Mouse (Mus musculus) kidney, adult 11 months (tissue): Measurements from ENCODE around the gene Miox.

Experiments used
- DNase-seq: peaks from one replicate; pipeline ENCODE4 v3.0.0; 2022

The Miox gene

GRCm38 (mm10) chr15:89334271-89334670, at the start of gene Miox:
Miox (plus strand) TSS chr15:89334398.
- peak; percentile 91 for DNase-seq

DNA sequence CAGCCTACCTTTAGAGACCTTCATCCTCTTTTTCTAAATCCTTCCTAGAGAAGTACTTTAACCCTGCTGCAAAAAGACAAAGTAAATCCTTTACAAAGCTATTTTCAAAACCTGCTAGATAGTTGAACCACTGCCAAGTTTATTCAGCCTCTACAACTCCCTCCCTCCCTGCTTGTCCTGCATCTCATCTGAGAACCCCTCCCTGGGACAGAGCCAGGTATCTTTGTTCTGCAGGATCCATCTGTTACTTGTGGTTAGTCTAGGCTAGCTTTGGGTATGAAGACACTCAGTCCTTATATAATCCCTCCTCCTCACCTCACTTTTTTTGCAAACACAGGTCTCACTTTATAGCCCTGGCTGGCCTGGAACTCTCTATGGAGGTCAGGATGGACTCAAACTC, 49.2 kb upstream of the Miox start:
- DNase-seq, result no peak

DNA sequence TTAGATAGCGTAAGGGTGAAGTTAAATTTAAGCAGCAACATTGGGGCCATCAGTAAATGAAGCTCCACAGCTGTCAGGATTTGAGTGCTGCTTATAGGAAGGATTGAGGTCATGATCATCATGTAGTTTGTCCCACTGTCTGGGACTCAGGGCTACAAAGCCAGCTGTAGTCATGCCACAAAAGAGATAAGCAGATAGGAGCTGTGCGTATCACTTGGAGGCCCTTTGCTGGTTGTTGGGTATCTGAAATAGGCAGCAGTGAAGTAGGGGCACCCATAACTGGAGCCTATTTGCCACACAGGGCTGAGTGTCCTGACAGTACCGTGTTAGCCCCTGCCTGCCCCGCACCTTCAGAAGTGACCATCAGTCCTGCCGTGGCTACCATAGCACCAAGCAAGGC, 48.7 kb upstream of the Miox start:
- no peak for DNase-seq

DNA sequence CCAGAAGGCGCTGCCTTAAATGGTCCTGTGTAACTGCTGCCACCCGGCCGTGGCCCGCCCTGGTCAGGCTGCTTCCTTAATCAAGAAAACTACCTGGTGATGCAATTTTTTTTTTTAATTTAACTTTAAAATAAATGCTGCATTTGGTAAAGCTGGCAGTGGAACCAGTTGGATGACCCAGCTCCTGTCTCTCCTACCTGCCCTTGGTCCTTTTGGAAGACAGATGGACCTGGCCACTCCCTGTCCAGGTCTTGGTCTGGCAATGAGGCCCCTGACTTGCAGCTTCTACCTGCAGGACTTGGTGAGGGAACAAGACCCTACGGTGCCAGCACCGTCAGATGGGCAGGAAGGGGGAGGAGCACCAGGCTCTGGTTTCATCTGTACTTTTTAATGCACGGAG, 48.1 kb upstream of the Miox start:
- no peak for DNase-seq

DNA sequence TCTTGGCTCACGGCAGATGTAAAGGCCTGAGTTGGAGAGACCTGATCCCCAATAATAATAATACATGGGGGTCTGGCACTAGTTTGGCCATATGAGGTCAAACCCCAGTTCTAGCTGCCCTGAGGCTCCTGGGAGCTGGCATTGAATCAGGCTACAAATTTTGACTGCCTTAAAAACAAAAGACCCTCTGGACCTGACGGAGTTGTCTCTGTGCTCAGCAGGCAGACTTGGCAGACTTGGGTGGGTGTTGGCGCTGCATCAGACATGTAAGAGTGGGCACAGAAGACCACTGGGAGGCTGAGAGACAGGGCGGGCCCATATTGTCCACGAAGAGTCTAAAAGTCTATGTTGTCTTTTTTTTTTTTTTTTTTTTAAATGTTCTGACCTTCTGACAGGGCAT, 47.6 kb upstream of the Miox start:
- DNase-seq, result no peak

DNA sequence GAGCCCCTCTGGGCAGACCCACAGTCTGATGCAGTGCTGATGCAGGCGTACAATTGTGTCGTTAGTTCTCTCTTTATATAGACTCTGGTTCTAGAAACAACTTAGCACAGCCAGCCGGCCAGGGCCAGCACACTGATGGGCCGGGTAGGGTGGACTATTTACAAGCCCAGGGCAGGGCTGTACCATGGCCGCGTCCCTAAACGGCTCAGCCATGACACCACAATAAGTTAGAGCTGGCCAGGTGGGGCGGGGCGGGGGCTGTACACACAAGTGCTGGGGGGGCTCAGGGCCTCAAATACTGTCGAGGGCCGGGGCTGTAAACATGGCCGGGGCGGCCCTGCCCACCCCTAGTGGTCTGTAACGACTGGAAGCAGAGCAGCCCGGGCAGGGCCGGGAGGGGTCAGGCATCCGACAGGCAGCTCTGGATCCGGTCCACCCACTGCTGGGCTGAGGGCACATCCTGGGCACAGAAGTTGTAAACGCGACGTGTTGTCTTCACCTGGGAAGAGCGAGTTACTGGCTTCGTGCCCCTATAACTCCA, 45.9 kb upstream of the Miox start:
- DNase-seq, result no peak

DNA sequence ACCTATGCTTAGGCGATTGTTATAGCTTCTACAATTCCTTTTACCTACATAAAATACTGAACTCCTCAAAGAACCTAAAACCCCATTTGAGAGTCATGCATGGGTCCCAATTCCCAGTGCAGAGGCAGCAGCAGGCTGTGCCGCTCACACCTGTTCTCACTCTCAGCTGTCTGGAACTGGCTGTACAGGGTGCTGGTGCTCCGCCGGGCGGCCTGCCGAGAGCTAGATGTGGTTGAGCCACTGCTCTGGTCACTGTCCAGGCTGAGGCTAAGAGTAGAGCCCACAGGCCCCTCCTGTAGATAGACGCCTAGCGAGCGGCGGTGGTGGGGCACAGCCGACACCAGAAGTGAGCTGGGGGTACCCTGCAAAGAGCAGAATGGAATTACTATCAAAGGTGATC, 44.7 kb upstream of the Miox start:
- no peak for DNase-seq

GRCm38 (mm10) chr15:89291521-89291920, 42.7 kb upstream of the Miox start:
- no peak for DNase-seq

DNA sequence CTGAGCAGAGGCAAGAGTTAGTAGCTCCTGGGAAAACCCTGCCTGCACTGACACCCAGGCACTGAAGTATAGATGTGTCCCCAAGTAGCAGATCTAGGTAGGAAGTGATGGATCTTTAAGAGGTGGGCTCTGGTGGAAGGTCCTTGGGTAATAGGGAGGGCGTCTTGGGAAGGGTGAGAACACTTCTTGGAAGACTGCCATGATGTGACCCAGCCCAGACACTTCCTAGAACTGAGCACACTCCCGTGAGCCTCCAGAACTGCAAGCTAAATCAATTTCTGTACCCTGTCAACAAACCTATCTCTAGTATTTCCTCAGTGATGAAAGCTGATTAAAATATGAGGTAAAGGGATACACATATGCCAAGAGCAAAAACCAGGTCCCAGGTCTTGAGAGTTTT, 41.4 kb upstream of the Miox start:
- DNase-seq, result no peak

GRCm38 (mm10) chr15:89293778-89294177, 40.4 kb upstream of the Miox start:
- DNase-seq, result no peak

DNA sequence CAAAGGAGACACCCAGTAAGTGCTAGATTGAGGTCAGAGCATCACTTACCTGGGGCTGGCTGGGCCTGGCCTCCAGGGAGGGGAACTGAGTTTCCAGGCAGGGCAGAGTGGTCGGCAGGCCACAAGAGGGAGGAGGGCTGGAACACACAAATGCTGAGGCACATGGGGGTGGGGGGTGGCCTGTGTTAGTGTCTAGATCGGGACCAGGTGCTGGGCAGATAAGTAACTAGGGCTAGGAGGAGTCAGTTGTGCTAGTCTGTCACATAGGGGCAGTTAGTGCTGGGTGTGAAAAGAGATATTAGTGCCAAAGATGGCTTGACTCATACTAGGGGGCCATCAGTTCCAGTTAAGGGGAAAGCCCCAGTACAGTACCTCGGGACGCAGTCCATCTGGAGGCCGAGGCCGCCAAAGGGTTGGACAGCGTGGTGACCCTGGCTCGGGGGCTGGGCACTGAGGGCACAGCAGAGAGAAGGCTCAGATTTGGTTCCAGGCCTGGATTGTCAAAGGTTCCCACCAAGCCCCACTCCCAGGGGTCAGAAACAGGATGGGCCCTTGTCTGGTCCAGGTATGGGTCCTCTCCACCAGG, 38.5 kb upstream of the Miox start:
- no peak for DNase-seq

DNA sequence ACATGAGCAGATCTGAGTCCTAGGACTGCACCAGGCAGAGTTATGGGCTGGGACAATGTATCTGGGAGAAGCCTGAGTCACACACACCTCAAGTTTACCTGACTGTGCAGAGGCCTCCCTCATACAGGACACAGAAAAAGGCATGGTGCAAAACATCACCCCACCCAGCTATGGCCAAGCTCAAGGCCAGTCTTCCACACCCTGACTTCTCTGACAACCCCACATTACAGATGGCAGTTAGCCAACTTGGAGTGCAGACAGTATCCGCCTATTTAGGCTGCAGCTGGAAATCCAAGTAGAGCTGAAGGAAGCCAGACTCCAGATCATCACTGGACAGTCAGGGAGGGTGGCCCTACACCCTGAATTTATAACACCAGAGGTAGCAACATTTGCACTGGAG, 37.7 kb upstream of the Miox start:
- DNase-seq, result no peak

GRCm38 (mm10) chr15:89297695-89298094, 36.5 kb upstream of the Miox start:
- no peak for DNase-seq

GRCm38 (mm10) chr15:89300180-89300579, 34.0 kb upstream of the Miox start:
- DNase-seq, result peak; percentile 68

- peak; percentile 32 for DNase-seq
Measured at GRCm38 (mm10) chr15:89300600-89300999, 33.6 kb upstream of the Miox start.

GRCm38 (mm10) chr15:89305966-89306365, 28.2 kb upstream of the Miox start:
- no peak for DNase-seq

- no peak for DNase-seq
Measured at GRCm38 (mm10) chr15:89307461-89307860, 26.7 kb upstream of the Miox start.

DNA sequence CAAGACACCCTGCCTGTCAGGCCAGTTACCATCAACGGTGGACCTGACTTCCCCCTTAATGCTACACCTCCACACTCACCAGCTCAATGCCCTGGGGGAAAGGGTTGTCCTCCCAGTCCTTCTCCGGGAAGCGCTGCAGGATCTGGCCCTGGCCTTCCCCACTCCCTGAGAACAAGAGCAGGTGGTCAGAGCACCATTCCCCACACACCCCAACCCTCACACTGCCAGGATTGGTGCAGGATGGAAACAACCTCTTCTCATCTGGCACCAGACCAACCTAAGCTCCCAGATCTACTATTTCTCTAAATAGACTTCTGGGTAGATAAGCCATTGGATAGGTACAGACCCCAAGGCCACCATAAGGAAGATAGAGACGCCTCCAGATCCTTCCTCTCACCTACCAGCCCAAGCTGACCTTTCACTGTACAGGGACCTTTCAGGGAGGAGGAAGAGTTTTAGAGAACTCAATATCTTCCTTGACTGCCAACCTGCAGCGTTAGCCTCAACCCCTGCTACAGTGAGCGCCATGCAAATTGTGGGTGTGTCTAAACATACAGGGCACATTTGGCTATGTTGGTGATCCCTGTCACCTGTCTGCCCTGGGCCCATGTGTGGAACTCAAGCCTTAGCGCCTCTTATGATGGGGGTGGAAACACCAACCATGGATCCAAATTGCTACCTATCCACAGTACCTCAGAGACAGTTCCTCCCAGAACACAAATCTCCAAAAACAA, 25.6 kb upstream of the Miox start:
- DNase-seq, result no peak

DNA sequence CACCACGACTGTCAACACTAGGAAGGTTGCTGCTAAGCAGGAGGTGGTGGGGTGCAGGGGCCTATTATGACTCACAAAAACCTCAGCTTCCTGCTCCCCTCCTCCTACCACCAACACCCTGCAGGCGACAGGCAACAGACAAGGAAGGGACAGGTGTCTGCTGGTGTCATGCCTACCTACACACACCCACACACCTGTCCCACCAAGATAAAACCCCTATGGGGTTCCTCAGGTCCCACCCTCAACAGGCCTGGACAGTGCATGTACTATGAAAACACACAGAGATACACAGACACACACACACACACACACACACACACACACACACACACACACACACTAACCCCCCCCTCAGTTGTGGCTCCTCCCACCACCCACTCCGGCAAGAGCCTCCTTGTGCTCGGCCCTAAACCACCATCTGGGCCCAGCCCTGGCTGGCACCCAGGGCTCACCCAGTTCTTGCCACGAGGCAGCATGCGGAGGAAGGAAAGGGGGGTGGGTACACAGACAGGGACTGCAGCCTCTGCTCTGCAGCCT, 24.2 kb upstream of the Miox start:
- DNase-seq, result no peak

- no peak for DNase-seq
Measured at GRCm38 (mm10) chr15:89313359-89313758, 20.8 kb upstream of the Miox start.

DNA sequence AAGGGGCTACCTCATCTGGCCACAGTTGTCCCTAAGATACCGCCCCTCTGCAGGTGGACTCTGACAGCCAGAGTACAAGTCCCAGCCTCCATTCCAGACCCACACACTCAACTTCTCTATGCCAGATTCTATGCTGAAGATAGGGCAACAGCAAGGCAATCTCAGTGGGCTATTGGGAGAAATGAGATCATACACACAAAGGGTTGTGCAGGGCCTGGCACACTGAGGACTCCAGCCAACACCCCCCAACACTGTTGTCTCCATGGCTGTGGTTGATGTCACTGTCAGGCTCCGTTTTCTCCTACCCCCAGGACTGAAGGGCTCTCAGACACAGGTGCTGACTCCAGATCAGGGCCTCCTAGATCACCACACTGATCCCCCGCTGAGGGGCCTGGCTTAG, 20.1 kb upstream of the Miox start:
- DNase-seq, result no peak

- peak; percentile 45 for DNase-seq
Measured at GRCm38 (mm10) chr15:89314511-89315189, 19.5 kb upstream of the Miox start.

DNA sequence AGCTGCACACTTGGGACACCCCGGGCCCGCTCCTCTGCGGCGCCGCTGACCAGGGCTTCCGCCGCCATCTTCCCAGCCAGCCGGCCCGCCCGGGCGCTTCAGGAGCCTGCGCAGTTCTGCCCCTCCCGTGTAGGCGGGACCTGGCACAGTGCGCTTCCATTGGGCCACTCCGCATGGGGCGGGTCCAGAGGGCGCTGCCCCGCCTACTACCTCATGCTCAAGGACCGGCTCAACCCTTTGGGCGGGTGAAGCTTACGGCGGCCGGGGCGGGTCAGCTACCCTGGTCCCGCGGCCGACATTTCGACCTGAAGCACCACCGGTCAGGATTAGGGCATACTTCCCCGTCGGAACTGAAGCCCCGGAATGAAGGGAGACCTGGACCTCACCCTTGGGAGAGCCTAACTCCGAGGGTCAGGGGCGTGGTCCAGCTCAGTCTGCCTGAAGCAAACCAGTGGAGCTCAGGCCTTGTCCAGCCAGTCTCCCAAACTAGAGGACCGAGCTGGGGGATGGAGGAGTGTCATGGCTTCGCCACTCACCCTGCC, 18.9 kb upstream of the Miox start, which contains the start of gene Sbf1:
Sbf1 (minus strand) TSS at position 122 of the 542 bp plus-strand sequence.
- DNase-seq, result peak; percentile 99
